ENCODE assay signal across 13 mouse cellular contexts in genomic region chr8:77011985-77012384, GRCm38 (mm10).
"Had no signal": no experiment of that assay in that cellular context is flagged by ENCODE, and none has a peak within 500 bp of the region (broad histone marks: within the 10 kb centered on the region; RNA-seq: fewer than 3 reads in every experiment).

No protein-coding gene starts in this region.

- H3K27ac ChIP-seq: limb, embryonic 15.5 days; liver, embryonic 14.5 days; neural tube, embryonic 15.5 days; stomach, embryonic 15.5 days had no signal

- H3K4me2 ChIP-seq: limb, embryonic 15.5 days; neural tube, embryonic 15.5 days; stomach, embryonic 15.5 days had no signal

- H3K36me3 ChIP-seq: limb, embryonic 15.5 days; neural tube, embryonic 15.5 days; stomach, embryonic 15.5 days had no signal

- H3K4me1 ChIP-seq: neural tube, embryonic 15.5 days; stomach, embryonic 15.5 days had no signal

- H3K27me3 ChIP-seq: limb, embryonic 15.5 days; neural tube, embryonic 15.5 days; stomach, embryonic 15.5 days had no signal

- DNase-seq: kidney, adult 8-10 months; kidney, postnatal 36 days; layer of hippocampus, adult 9-11 months; layer of hippocampus, postnatal 36 days; lung, adult 18-20 months; right cerebral cortex, postnatal 14 days; thymus, adult 2 months; thymus, postnatal 36 days had no signal

- H3K9me3 ChIP-seq: limb, embryonic 15.5 days; neural tube, embryonic 15.5 days; stomach, embryonic 15.5 days had no signal

- H3K4me3 ChIP-seq: limb, embryonic 15.5 days; myocyte; neural tube, embryonic 15.5 days; stomach, embryonic 15.5 days had no signal

- H3K9ac ChIP-seq: limb, embryonic 15.5 days; liver, embryonic 14.5 days; neural tube, embryonic 15.5 days; stomach, embryonic 15.5 days had no signal
